Mouse (Mus musculus) kidney, postnatal 0 days (tissue): ENCODE results near the gene Pcdh15. TPM values are rescaled to one million over a fixed set of nuclear protein-coding genes. Genes with fewer than 3 reads are reported as not detected.

Experiments
- ATAC-seq: fragments of 200-750 bp; cut with Nextera tagmentation; replicated peaks from 2 replicates; pipeline ENCODE4 v1.8.0; 2017; ENCODE audit warnings: low read depth, moderate number of reproducible peaks, moderate TSS enrichment, moderate library complexity; ENCODE audit not compliant: low FRiP score
- DNase-seq: peaks from one replicate; pipeline ENCODE4 v3.0.0-alpha.2; 2016; ENCODE audit warnings: low spot score
- H3K27ac ChIP-seq: fragments of 300-500 bp; sonication (generic); 2 replicates; pipeline ENCODE4 v1.5.1; 2014; ENCODE audit warnings: mild to moderate bottlenecking
- H3K27me3 ChIP-seq: fragments of 300-500 bp; sonication (generic); 2 replicates; pipeline ENCODE4 v1.6.1; 2014; ENCODE audit warnings: low read length, mixed read lengths; ENCODE audit not compliant: insufficient read depth
- H3K36me3 ChIP-seq: fragments of 300-500 bp; sonication (generic); 2 replicates; pipeline ENCODE4 v1.6.1; 2014; ENCODE audit warnings: low read length, mixed read lengths; ENCODE audit not compliant: insufficient read depth
- H3K4me1 ChIP-seq: fragments of 300-500 bp; sonication (generic); replicated peaks from 2 replicates; pipeline ENCODE4 v1.6.1; 2014; ENCODE audit warnings: antibody characterized with exemption, low read length, mixed read lengths; ENCODE audit not compliant: insufficient read depth
- H3K4me2 ChIP-seq: fragments of 300-500 bp; sonication (generic); 2 replicates; pipeline ENCODE4 v1.6.1; 2014; ENCODE audit warnings: mild to moderate bottlenecking, low read length, moderate library complexity, mixed read lengths
- H3K4me3 ChIP-seq: fragments of 300-500 bp; sonication (generic); replicated peaks from 2 replicates; pipeline ENCODE4 v1.5.1; 2014; ENCODE audit warnings: low read depth, low read length
- H3K9ac ChIP-seq: fragments of 300-500 bp; sonication (generic); 2 replicates; pipeline ENCODE4 v1.6.1; 2014; ENCODE audit warnings: low read depth, low read length
- H3K9me3 ChIP-seq: fragments of 300-500 bp; sonication (generic); replicated peaks from 2 replicates; pipeline ENCODE4 v1.6.1; 2016; ENCODE audit warnings: low read length, inconsistent platforms, mixed read lengths
- CTCF ChIP-seq: IDR thresholded peaks from 2 replicates; pipeline ENCODE4 v1.5.1; 2016; ENCODE audit warnings: antibody characterized with exemption, low read depth, mild to moderate bottlenecking, moderate library complexity
- WGBS: fragments of 180-500 bp; shearing (Covaris S2); extraction: QIAGEN DNeasy Blood & Tissue Kit; methylation state at CpG from one replicate; pipeline ENCODE4 v1.1.7; 2014; 5-methylcytosine and 5-hydroxymethylcytosine counted together
- polyA plus RNA-seq: library from polyadenylated mRNA; unstranded; fragments of >200 nt; fragmentation: Nextera tagmentation; extraction: Ambion mirVana; gene quantifications from 2 replicates; pipeline ENCODE4 v1.2.1, GENCODE M21; 2015

The Pcdh15 gene
- polyA plus RNA-seq, 1 experiment from 2014 or later, result 0.33 TPM

- Histone ChIP-seq H3K4me1 (no peaks in the 10 kb centered on the region), H3K4me2 (no peak overlapping the region), H3K9me3 (no peaks in the 10 kb centered on the region), H3K27me3 (no peaks in the 10 kb centered on the region), H3K9ac (no peak overlapping the region), H3K4me3 (no peak overlapping the region), H3K36me3 (no peaks in the 10 kb centered on the region), H3K27ac (no peak overlapping the region)
- 92% methylated on average over 1 of the region's 1 CpGs for WGBS
- DNase-seq (no peak), ATAC-seq (no peak)
- no peak for TF ChIP-seq CTCF
These were observed 207.5 kb downstream of the Pcdh15 start for GRCm38 (mm10) chr10:73306677-73307076.

- ATAC-seq (no peak), DNase-seq (no peak)
- WGBS, result 86% methylated on average over 7 of the region's 7 CpGs
- H3K27me3 ChIP-seq, result no peaks in the 10 kb centered on the region
- no peak for TF ChIP-seq CTCF
- H3K9ac ChIP-seq, result no peak overlapping the region
- H3K4me1 ChIP-seq, result no peaks in the 10 kb centered on the region
- H3K4me2 ChIP-seq, result no peak overlapping the region
- no peaks in the 10 kb centered on the region for H3K9me3 ChIP-seq
- no peak overlapping the region for H3K27ac ChIP-seq
- H3K4me3 ChIP-seq, result no peak overlapping the region
- no peaks in the 10 kb centered on the region for H3K36me3 ChIP-seq
These were observed 227.7 kb downstream of the Pcdh15 start for GRCm38 (mm10) chr10:73326861-73327260.

GRCm38 (mm10) chr10:73333426-73333825, 234.3 kb downstream of the Pcdh15 start:
- no peak for TF ChIP-seq CTCF
- DNase-seq, result no peak
- Histone ChIP-seq H3K4me3 (no peak overlapping the region), H3K27ac (no peak overlapping the region), H3K9ac (no peak overlapping the region), H3K4me2 (no peak overlapping the region), H3K4me1 (no peaks in the 10 kb centered on the region), H3K9me3 (no peaks in the 10 kb centered on the region), H3K27me3 (no peaks in the 10 kb centered on the region), H3K36me3 (no peaks in the 10 kb centered on the region)
- WGBS, result 69% methylated on average over 1 of the region's 1 CpGs
- no peak for ATAC-seq

DNA sequence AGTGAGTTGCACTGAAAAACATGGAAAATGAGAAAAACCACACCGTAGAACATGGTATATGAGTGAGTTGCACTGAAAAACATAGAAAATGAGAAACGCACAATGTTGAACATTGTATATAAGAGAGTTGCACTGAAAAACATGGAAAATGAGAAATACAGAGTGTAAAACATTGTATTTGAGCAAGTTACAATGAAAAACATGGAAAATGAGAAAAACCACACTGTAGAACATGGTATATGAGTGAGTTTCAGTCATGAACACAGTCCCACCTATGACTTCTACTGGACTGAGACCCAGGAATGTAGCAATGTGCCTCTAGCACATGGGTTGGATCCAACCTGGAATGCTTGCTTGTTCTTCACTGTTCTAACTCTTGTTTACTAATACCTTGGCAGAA, 279.9 kb downstream of the Pcdh15 start:
- Histone ChIP-seq H3K9ac (no peak overlapping the region), H3K4me1 (no peaks in the 10 kb centered on the region), H3K9me3 (no peaks in the 10 kb centered on the region), H3K27ac (no peak overlapping the region), H3K4me3 (no peak overlapping the region), H3K36me3 (no peaks in the 10 kb centered on the region), H3K4me2 (no peak overlapping the region), H3K27me3 (no peaks in the 10 kb centered on the region)
- DNase-seq (no peak), ATAC-seq (no peak)
- 86% methylated on average over 2 of the region's 2 CpGs for WGBS
- TF ChIP-seq CTCF, result no peak

GRCm38 (mm10) chr10:73384003-73384402, 284.9 kb downstream of the Pcdh15 start:
- TF ChIP-seq CTCF, result no peak
- Histone ChIP-seq H3K9ac (no peak overlapping the region), H3K4me2 (no peak overlapping the region), H3K27ac (no peak overlapping the region), H3K9me3 (no peaks in the 10 kb centered on the region), H3K4me1 (no peaks in the 10 kb centered on the region), H3K4me3 (no peak overlapping the region), H3K27me3 (no peaks in the 10 kb centered on the region), H3K36me3 (no peaks in the 10 kb centered on the region)
- WGBS, result 85% methylated on average over 2 of the region's 2 CpGs
- DNase-seq (no peak), ATAC-seq (no peak)

- DNase-seq, result no peak
These were observed 301.3 kb downstream of the Pcdh15 start for GRCm38 (mm10) chr10:73400426-73400825.

GRCm38 (mm10) chr10:73425408-73425807, 326.3 kb downstream of the Pcdh15 start:
- no peak for ATAC-seq
- no peaks in the 10 kb centered on the region for H3K9me3 ChIP-seq
- WGBS, result 70% methylated on average over 3 of the region's 3 CpGs
- H3K4me1 ChIP-seq, result no peaks in the 10 kb centered on the region
- no peak overlapping the region for H3K9ac ChIP-seq
- TF ChIP-seq CTCF, result no peak
- peak; percentile 44 for DNase-seq
- no peaks in the 10 kb centered on the region for H3K27me3 ChIP-seq
- H3K36me3 ChIP-seq, result no peaks in the 10 kb centered on the region
- no peak overlapping the region for H3K4me2 ChIP-seq
- H3K27ac ChIP-seq, result no peak overlapping the region
- H3K4me3 ChIP-seq, result no peak overlapping the region

More at GRCm38 (mm10) chr10:73400426-73400825, 301.3 kb downstream of the Pcdh15 start:
- Histone ChIP-seq H3K4me1 (no peaks in the 10 kb centered on the region), H3K4me3 (no peak overlapping the region), H3K27ac (no peak overlapping the region), H3K27me3 (no peaks in the 10 kb centered on the region), H3K9me3 (no peaks in the 10 kb centered on the region), H3K9ac (no peak overlapping the region), H3K36me3 (no peaks in the 10 kb centered on the region), H3K4me2 (no peak overlapping the region)
- 68% methylated on average over 1 of the region's 1 CpGs for WGBS
- no peak for ATAC-seq
- peak; percentile 54 for TF ChIP-seq CTCF
